Mouse (Mus musculus) c-Kit-positive CD71-positive TER-119-negative erythroid progenitor cells, embryonic 14.5 days (primary cell): ENCODE measurements at regions not wholly inside any gene's neighbourhood (a gene's known extent, or its start where the extent isn't known, plus 50 kb on each side); places are given as distances from the start of the nearest gene placed in this dataset.

Experiments used
- DNase-seq: peaks from one replicate; pipeline ENCODE4 v3.0.0-alpha.2; 2013; ENCODE audit warnings: low read depth

DNA sequence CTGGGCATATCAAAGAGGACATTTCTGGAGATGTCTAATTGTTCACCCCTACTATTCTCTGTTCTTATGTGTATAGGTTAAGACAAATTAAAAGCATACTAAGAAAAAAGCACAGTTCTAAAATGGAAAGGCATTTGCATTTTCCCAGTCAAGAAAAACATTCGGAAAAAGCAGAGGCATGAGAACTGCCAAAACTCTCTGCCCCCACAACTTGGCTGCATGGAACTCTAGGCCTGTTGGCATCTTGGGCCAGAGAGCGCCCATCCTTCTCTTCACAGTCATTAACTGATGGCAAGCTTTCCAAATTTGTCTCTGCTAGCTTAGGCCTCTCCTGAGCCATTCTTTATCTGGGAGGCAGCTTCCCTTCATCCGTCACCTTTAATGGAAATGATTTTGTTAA, 281.6 kb downstream of the Tex13c3 start:
- no peak for DNase-seq

DNA sequence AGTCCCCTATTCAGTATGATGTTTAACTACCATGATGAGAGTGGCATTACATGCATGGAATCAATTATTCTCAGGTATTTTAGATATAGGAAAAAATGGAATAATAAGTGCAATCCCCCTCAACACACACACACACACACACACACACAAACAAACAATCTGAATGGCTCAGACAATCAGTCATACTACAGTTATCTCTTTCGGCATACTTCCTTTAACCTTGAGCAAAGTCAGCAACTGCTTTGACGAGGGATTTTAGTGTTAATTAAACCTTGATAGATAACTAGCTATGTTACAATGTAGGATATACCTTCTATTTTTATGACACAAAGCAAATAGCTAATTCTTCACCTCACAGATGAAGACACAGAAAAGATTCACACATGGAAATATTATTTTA, 312.1 kb downstream of the Tex13c3 start:
- no peak for DNase-seq

DNA sequence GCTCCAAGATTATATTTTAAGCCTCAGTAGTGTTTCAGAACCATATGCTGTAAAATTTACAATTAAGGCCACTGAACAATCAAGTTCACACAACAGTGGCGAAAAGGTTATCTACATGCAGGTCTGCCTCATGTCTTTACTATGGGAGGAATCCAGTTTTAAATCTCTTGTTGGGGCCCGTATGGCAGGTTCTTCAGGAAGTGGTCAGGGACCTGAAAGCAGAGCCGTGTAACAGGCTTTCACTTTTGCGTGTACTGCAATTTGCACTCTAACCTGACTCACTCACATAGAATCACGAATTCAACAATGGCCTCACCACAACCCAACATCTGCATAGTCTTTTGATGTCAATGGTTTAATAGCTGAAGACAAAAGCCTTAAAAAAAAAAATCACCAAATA, 312.6 kb downstream of the Tex13c3 start:
- DNase-seq: no peak

DNA sequence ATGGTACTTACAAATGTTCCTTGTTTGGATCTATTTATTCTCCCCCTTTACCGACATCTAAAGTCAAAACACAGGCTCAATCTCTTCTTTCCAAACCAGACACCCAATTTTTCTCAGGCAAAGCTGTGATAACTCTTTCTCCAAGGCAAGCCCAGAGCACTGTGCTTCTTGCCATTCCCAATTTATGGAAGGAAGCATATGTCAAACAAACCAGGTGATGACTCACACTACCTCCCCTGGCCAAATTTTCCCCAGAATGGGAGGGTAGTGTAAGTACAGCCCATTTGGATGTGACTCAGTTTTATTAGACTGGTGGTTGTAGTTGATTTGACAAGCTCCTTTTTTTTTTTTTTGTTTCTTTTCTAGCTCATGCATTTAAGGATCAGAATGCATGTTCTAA, 313.0 kb downstream of the Tex13c3 start:
- DNase-seq: no peak

DNA sequence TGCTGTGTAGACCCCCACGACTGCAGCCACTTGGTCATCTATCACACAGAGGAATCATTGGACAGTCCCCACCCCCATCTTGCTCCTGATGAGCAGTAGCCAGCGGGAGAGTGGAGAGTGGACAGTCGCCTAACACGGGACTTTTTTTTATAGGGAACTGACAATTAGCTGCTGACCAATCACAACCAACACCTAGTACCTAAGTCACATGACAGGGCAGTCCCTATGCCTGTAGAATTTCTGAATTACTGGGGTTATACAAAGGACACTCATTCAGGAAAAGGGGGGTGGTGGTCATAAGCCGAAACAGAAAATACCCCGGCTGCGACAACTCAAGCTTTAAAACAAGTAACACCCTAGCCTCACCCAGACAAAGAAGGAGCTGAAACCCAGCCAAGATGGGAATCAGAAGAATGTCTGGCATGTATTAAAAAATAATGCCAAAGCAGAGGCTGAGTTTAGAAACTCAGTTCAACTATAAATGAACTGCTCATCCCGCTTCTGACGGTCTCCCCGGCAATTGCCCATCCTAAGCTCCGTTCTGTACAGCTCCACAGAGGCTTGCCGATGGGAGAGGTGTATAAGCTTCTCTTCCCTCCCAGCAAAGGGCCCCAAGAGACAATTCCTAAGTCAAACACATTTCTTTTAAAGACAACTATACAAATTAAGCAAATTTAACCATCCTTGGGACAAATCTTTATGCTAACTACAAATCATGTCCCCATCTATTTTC, 313.8 kb downstream of the Tex13c3 start:
- no peak for DNase-seq

DNA sequence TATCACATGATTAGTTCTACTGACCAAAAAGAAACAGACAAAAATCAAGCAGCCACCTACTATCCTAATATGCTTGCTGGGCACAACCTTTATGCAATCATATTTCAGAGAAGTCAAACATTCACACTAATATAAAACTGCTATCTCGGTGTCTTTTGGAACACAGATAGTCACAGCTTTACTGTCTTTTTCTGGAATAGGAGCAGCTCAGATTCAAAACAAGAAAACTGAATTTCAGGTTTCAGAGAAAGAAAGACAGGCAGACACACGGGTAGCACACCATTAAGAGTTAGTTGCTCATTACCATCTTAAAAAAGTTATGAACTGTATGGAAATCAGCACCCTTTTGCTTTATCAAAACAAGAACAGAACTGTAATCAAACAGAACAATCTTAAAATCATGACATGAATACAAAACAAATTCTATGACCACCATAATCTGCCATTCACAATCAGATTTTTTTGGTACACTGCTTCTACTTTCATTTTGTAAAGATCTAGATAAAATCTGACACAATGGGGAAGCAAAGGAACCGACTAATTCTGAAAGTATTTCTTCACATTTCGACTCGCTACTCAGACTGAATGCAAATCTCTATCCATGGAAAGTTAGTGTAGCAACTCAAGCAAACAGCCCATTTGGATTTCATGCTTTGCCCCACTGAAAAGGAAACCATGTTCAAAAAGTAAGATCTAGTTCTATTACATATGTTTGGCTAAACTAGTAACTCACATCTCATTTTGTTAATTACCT, 315.1 kb downstream of the Tex13c3 start:
- DNase-seq: no peak

DNA sequence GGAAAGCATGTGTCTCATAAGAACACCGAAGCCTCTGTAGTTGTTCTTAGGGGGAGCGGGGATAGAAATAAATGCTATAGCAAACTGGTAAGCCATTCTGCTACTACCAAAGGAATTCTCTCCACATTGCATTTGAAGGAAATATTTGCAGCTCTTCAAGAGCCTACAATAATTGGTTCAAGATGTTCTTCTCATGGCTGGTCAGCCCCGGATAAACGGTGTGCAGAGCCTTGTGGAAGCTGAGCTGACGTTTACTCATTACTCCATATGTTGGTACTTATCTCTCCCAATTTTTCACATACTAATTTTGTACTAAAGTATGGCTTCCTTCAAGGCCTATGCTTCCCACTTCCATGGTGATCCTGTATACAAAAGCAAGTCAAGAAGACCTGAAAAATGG, 317.0 kb downstream of the Tex13c3 start:
- DNase-seq: no peak

DNA sequence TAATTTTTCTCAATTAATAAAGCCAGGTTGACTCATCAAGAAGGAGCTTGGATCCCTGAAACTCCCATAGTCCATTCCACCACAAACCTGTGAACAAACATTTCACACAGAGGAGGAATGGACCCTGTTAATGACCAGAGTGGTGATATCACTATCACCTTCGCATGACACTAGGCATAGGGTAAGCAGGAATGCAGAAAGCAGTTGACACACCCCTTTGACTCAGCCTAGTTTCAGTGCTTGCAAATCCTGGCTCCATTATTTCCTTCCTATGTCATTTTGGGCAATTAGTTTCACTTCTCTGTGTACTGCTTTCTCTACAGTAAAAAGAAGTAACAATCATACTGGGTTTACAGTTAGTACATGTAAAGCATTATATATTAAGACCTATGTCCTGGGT, 318.2 kb downstream of the Tex13c3 start:
- no peak for DNase-seq

DNA sequence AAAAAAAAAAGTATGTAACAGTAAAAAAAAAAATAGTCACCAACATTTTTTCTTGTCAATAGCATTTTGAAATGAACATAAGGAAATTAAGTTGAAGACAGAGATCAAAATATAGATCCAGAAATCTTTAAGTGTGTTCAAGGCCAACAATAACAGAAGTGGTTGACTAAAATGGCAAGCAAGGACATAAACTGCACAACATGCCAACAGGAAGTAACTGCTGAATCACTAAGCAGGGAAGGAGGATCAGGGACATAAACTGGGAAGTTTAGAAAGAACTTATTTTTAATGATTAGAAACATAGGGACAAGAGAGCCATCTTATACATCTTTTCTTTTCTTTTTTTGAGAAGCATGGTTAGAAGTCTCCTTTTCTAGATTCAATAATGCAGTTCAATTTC, 318.8 kb downstream of the Tex13c3 start:
- no peak for DNase-seq

DNA sequence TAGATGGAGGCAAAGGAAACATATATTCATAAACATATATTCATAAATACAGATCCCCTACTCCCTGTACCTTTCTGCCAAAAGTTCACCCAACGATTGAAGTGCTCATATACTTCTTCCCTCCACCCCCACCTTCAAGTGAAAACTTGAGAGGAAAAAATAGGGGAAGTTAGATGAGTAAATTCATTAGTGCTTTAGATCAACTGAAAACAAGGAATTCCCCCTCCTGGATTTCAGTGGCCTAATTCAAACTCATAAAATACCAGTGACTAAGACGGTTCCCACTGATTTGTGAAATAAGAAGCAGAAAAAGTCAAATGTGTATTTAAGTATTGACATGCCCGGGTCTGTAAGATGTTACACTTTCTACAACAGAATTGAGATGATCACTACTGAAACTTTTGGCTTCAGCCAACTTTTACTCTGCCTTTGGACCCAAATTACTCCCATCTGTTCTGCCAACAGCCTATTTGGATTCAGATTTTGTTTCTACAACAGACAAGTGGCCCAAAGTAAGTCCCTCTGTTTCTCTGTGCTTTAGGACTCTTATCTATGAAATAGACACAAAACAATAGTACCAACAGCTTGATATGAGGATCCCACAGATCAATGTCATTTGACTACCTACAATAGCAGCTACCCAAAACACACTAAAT, 320.7 kb downstream of the Tex13c3 start:
- no peak for DNase-seq

DNA sequence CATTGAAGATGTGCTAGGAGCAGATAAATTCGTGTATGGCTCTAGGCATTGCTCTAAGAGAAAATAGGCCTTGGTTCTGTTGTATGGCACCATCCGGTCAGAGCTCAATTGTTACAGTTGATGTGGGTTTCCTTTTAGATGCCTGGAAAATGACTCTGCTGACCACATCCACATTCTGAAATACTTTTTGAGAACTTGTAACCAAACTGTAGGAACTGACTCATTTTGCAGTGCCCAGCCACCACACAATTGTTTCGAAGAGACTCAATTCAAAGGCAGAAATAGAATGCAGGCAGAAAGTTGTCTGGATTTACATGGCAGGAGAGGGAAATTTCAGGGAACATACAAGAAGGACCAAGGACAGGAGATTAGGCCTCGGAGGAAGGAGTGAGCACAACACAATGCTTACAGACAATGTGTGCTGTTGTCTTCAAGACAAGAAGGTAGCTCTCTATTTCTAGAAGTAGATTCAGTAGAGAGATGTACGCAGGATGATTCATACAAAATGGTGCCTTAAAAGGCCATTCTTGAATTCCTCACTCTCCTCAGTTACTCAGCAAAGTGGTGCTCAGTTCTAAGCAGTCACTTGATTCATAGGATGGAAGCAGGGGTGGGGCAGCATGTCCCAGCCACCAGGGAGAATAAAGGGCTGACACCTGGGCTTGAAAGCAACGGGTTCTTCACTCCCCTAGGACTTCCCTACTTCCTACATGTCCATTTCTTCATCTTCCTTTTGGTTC, 323.5 kb downstream of the Tex13c3 start:
- no peak for DNase-seq

DNA sequence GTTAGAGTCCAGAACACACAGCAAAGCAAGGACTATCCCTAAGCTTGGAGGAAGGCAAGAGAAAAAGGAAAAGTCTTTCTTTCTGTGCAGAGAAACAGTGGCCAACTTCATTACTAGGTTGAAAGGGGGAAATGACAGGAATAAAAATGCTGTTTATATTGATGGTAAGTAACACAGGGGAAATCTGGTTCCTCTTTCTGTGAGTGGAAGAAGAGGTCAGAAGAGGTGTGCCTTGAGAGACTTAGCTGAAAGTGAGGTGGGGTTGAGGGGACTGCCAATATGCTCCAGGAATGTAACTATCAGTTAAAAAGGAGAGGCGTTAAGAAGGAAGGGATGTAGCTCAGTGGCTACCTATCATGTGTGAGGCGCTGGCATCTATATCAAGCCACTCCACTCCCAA, 327.5 kb downstream of the Tex13c3 start:
- no peak for DNase-seq

DNA sequence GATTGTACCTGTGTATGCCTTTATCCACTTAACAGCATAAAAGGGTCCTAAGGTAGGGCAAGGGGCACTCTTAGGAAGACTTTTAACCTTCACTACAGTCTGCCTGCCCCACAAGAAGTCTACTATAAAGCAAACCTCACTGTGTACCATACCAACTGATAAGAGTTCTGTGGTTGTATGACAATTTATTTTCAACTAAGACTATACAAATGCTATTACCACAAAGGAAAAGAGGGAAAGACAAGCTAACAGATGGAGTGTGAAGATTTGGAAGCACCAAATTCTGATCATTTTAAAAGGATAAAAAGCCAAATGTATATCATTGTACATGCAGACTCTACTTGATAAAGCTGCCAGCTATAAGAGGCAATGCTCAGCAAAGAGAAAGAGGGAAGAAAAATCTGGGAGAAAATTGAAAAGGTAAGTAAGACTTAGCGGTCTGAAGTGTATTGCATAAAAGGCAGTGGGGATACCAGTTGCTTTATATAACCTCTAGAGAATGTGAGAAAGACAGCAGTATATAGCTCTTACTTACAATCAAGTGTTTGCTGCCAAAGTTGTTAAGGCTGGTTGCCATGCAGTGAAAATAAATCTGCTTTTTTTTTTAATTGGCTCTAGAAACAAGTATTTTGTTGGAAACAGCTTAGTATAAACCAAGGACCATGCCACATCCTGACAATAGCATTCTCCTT, 328.8 kb downstream of the Tex13c3 start:
- no peak for DNase-seq

DNA sequence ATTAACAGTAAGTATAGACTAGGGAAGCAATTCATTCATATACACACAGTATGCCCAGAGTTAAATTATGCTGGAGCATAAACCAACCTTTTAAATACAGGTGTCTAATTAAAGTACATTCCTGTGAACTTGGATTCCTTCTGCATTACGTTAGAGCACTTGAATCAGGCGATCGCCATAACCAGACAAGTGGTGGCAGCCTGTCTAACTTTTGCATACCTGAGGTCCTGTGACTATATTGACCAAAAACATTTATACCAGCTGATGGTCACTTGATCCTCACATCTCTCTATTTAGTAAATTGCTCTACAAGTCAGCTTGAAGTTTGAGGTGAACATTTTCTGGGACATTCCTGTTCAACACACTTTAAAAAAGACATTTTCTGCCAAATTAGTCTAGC, 330.5 kb downstream of the Tex13c3 start:
- DNase-seq: no peak

DNA sequence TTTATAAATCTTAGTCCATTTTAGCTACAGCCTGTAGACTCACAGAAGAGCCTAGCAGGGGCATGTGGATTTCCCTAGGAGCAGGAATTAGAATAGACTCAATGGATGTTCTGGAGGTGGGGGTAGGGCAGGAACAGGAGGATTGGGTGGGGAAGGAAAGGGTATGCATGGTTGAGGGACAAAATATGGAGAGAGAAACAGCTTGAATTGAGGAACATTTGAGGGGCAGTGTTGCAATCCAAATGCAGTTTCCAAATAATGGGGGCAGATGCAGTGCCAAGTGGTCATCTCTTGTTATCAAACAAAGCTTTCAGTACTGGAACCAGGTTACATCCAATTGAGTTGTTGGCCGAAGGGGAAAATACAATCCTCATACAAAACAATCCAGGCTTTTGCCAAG, 332.4 kb downstream of the Tex13c3 start:
- DNase-seq: no peak

DNA sequence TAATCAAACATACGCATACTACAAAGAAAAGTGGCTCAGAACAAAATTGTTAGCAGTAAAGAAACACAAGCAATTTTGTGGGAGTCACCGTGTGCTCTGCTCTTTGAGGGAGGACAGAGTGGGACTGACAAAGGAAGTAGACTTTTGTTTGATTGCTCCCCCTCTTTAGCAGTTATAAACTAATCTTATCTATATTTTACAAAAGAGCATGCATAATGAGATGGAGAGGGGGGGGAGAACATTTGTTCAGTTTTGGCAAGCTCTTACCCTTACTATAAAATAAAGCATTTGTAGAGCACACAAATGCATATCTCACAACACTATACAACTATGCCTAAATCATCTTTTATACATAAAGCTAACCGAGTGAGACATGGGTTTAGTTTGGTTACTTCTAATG, 332.9 kb downstream of the Tex13c3 start:
- no peak for DNase-seq

DNA sequence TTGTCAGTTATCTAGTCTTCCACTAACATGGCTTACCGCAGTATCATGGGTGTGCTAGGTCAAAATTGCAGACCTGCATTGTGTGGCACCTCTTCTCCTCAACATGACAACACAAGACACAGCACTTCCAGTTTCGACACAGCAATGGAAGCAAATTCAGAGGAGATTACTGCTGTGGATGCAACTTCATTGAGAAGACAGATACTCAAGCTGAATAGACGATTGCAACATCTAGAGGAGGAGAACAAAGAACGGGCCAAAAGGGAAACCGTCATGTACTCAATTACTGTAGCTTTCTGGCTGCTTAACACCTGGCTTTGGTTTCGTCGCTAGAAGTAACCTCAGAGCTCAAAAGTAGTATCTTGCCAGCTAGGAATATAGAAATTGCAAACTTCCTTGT, 368.4 kb downstream of the Tex13c3 start:
- DNase-seq: no peak

DNA sequence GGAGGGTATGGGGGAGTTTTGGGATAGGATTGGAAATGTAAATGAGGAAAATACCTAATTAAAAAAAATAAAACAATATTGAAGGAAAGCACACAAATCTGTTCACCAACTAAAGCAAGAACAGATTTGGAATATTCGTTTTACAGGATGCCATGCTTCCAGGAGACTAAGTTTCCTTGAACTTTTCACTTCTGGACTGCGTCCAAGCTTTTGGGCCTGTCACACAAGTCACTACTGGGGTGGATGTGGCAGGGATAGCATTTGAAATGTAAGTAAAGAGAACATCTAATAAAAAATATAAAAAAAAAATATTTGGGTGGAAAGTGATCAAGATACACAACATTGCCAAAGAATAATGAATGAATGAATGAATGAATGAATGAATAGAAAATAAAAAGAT, 378.2 kb downstream of the Tex13c3 start:
- no peak for DNase-seq

DNA sequence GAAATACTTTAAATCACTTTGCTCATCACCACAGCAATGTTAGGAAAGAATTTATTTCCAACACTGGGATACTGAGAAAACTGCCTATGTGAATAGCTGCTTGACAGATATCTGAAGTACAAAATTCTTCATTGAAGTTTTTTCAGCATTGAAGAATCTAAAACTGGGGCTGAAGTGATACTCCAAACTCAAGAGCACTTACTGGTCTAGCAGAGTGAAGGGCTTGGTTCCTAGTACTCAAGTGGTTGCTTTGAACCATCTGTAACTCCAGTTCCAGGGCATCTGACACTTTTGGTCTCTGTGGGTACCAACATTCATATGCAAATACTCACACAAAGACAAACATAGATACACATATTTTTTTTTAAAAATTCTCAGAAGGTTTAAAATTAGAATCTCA, 385.2 kb downstream of the Tex13c3 start:
- no peak for DNase-seq

DNA sequence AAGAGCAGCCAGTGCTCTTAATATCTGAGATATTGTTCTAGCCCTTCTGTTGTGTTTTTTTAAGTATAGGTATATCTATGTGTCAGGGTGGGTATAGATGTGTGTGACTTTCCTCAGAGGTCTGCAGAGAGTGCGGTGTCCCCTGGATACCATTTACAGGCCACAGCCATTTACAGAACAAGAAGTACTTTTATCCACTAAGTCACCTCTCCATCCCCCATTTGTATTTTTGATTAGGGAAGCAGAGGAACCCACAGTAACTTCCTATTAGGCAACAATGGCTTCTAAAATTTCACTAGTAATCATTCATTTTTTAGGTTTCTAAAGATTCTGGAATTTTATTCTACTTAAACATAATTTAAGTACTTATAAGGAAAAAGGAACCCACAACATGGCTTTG, 396.7 kb downstream of the Tex13c3 start:
- no peak for DNase-seq

DNA sequence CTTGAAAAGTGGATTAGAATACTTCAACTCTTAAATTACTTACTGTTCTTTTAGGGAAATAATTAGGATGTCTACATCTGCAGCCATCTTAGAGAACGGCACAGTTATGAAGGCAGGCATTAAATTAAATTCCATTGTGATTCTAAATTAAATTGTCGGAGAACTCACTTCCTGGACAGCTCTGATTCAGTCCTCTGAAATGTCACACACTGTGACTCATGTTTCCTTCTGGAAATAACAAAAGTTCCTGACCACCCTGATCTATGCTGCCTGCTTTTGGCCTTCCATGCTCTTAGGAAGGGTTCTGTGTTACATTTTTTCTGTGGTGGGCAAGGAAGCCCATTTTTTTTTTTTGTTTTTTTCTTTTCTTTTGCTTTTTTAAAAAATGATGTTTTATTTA, 401.1 kb downstream of the Tex13c3 start:
- DNase-seq: no peak
